Mouse (Mus musculus) heart, adult 2 months (tissue): ENCODE measurements around the gene Nupr1l.

Experiments used
- EP300 ChIP-seq: fragments of 200-500 bp; IDR thresholded peaks from 2 replicates; pipeline ENCODE4 v1.6.1; 2011; ENCODE audit warnings: low read depth, low read length, control low read depth; ENCODE audit not compliant: insufficient read depth
- POLR2A ChIP-seq: fragments of 200-500 bp; IDR thresholded peaks from 2 replicates; pipeline ENCODE4 v1.6.1; 2011; ENCODE audit warnings: mild to moderate bottlenecking, low read depth, low read length, control low read depth; ENCODE audit not compliant: insufficient read depth

GRCm38 (mm10) chr5:129879888-129880287 lies 28.5 kb upstream of the Nupr1l start:
- TF ChIP-seq EP300 (no peak), POLR2A (no peak)
